Mouse (Mus musculus): ENCODE measurements around the gene Cdh13.

DNA sequence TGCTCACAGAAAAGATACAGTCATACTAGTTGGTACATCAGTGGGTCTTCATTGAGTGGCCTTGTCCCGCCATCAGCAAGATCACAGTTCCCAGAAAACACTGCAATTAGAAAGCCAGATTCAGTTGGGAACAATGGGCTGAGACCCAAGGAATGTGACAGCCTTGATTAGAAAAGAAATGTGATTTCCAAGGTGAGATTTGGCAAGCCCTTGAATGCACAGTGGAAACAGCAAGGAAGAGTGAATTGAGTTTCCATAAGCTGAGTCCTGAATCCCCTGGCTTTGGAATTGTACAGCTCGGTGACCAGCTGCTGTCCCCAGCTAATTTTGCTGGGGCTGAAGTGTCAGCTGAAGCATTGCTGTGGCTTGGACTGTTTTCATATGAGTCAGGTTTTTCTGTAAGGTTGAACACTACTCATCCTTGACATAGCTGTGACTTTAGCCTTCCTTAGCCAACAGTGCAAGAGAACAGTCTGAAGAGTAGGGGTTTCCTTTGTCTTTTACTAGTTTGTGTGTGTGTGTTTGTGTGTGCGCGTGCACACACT, 133.3 kb downstream of the Cdh13 start:
- TF ChIP-seq CTCF (IDR thresholded peaks at IDR 0.05; ENCODE audit: control insufficient read depth, insufficient read depth, insufficient replicate concordance, low read depth, low read length), result no peak
- no peak for TF ChIP-seq POLR2A (IDR thresholded peaks at IDR 0.05; ENCODE audit: control insufficient read depth, low read depth, low read length)
